Mouse (Mus musculus): Measurements from ENCODE around the gene Trim7.
"Not testable (repeated sequence)": the region's sequence is repeated elsewhere in the genome, so short reads cannot be mapped to it uniquely, and the experiment has no call there.

The Trim7 gene

GRCm38 (mm10) chr11:48850240-48850639 is 24.3 kb downstream of the Trim7 start:
- no peak for DNase-seq (ENCODE audit: extremely low spot score)

- DNase-seq (ENCODE audit: extremely low spot score), result no peak
These were observed 25.5 kb downstream of the Trim7 start for GRCm38 (mm10) chr11:48851270-48851995.

- no peak for DNase-seq (ENCODE audit: extremely low spot score)
These were observed 26.2 kb downstream of the Trim7 start for GRCm38 (mm10) chr11:48852190-48852589.

GRCm38 (mm10) chr11:48852624-48853473 is 26.9 kb downstream of the Trim7 start:
- no peak for DNase-seq (ENCODE audit: extremely low spot score)

- DNase-seq (ENCODE audit: extremely low spot score), result peak; percentile 88
These were observed 27.7 kb downstream of the Trim7 start for GRCm38 (mm10) chr11:48853474-48854180.

GRCm38 (mm10) chr11:48859014-48859413 is 33.1 kb downstream of the Trim7 start:
- DNase-seq (ENCODE audit: extremely low spot score), result peak; percentile 59

GRCm38 (mm10) chr11:48862784-48863319 is 36.9 kb downstream of the Trim7 start:
- no peak for DNase-seq (ENCODE audit: extremely low spot score)

GRCm38 (mm10) chr11:48863808-48864207 is 37.9 kb downstream of the Trim7 start:
- DNase-seq (ENCODE audit: extremely low spot score), result no peak

- DNase-seq (ENCODE audit: extremely low spot score), result no peak
These were observed 40.5 kb downstream of the Trim7 start for GRCm38 (mm10) chr11:48866481-48866880.

- DNase-seq (ENCODE audit: extremely low spot score), result no peak
These were observed 43.6 kb downstream of the Trim7 start for GRCm38 (mm10) chr11:48869380-48870110.

- no peak for DNase-seq (ENCODE audit: extremely low spot score)
These were observed 44.8 kb downstream of the Trim7 start for GRCm38 (mm10) chr11:48870781-48871180.

- DNase-seq (ENCODE audit: extremely low spot score), result peak; percentile 66
These were observed 45.3 kb downstream of the Trim7 start, which contains the start of gene Irgm1 for GRCm38 (mm10) chr11:48871201-48871772. TSS of gene Irgm1 (minus strand) at chr11:48871683.

- peak; percentile 23 for DNase-seq (ENCODE audit: extremely low spot score)
These were observed 46.0 kb downstream of the Trim7 start for GRCm38 (mm10) chr11:48871817-48872541.

GRCm38 (mm10) chr11:48872695-48873300 is 46.9 kb downstream of the Trim7 start:
- no peak for DNase-seq (ENCODE audit: extremely low spot score)

GRCm38 (mm10) chr11:48873591-48874290 is 47.8 kb downstream of the Trim7 start:
- no peak for DNase-seq (ENCODE audit: extremely low spot score)

- peak; percentile 52 for DNase-seq (ENCODE audit: extremely low spot score)
These were observed 48.5 kb downstream of the Trim7 start for GRCm38 (mm10) chr11:48874465-48874864.

GRCm38 (mm10) chr11:48875343-48875837 is 49.5 kb downstream of the Trim7 start:
- DNase-seq (ENCODE audit: extremely low spot score), result not testable (repeated sequence)

GRCm38 (mm10) chr11:48876680-48877079 is 50.7 kb downstream of the Trim7 start:
- DNase-seq (ENCODE audit: extremely low spot score), result no peak
